Mouse (Mus musculus) thymus, postnatal 10 days (tissue): ENCODE results near the gene Egfl8.
A peak's percentile ranks its signal among the peaks of the same experiment; 100 is the strongest.

Experiments
- DNase-seq, 2 experiments: peaks; one replicate each; pipeline ENCODE4 v3.0.0; 2021; ENCODE audit warnings: low spot score in 2 of 2

Egfl8 gene

DNA sequence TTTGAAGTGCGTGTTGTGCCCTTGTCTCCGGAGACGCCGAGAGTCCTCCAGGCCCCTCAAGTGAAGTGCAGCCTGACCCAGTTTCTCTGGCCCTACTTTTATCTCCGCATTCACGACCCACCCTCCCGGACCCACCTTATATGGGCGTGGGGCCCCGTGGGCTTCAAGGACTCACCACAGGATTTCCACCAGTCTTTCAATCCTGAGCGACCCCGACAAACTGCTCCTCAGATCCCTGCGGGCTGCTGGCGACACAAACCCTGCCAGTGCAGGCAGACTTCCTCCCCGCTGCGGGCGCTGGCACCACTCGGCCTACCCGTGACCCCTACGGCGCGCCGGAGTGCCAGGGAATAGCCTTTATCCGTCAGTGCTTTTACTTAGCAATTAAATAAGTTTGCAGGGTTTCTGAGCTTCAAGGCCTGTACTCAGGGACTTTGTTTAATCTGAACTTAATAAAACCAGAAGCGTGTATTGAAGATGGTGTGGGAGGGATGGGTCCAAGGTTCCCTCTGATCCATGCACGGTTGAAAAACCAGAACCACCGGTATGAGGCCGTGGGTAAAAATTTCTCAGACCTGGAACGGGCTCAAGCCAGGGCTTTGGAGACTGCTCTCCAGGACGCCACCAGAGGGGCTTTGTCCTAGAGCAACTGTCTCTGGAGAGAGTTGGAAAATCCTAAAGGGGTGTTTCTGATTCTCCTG lies 12.3 kb upstream of the Egfl8 start, which contains the start of gene Ppt2:
TSS of gene Ppt2 (minus strand) at position 568 of the 701 bp plus-strand sequence.
- DNase-seq = peak; percentile 60 to 68

DNA sequence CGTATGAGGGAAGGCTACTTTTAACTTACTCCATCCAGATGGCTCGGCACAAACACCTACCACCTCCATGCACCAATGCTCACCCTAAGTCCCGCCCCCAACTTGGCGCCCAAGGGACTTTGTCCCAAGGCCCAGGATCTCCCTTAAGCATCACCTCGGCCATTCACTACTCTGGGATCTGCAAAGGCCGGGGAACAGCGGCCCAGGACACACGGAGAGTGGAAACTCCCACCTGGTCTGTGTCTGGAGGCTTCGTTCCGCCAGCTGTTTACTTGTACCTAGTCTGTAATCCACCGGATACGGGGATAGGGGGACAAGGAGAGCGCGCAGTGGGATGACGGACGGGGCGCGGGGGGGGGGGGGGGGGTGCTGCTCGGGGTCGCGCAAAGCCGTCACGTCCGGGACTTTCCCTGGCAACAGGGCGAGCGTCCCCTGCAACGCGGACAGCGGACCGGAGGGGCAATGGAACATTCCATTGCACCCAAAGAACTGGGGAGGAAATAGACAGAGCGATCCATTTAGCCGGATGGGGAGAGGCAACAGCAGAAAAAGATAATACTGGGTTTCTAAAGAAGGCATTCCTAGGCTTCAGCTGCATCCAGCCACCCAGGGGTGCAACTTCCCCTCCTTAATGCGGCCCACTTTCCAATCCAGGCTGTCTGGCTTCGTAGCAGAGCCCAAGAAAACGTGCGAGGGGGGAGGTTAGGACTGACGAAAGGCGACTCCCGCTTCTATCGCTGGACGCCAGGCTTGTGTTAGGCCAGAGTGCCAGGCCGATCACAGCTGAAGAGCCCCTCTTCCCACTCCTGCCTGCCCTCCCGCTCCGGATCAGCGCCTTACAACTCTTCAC lies 11.5 kb upstream of the Egfl8 start:
- peak; percentile 71 to 79 for DNase-seq

DNA sequence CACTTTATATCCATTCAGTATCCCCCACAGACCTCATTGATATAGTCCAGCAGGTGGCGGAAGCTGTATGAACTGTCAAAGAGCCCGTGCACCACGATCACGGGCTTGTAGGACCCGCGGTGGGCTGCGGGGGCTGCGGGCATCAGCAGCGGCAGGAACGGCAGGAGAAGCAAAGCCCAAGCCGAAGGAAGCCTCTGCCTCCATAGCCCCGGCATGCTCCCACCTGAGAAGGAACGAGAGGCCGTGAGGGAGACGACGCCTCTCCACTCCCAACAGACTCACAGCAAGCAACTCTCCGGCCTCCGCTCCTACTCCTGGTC lies 11.0 kb upstream of the Egfl8 start:
- peak; percentile 44 to 54 for DNase-seq

DNA sequence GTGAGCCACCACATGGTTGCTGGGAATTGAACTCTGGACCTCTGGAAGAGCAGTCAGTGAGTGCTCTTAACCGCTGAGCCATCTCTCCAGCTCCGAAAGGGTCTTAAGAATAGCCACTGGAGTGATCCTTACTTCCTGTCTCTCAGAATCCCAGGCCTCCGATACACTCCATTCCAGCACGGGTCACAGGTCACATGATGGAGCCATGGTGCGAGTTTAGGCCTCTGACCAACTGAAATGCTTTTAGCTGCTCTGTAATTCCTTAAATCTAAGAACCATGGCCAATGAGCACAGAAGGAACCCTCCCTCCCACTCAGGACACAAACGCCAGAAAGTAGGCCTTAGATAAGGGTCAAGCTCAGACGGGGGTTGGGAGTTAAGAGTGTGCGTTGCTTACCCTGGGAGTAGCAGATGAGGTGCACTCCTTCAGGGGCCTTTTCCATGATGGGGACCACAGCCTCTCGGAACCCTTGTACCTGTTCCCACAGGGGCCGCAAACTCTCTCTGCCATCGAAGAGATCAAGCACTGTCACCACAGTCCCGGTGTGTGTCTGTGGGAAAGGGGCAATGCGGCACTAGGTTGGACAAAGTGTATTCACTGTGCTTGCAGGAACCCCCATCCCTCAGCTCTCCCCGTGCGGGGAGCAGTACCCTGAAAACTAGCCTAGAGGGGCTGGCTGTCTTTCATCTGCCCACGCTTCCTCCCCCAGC lies 10.4 kb upstream of the Egfl8 start:
- DNase-seq = no peak

DNA sequence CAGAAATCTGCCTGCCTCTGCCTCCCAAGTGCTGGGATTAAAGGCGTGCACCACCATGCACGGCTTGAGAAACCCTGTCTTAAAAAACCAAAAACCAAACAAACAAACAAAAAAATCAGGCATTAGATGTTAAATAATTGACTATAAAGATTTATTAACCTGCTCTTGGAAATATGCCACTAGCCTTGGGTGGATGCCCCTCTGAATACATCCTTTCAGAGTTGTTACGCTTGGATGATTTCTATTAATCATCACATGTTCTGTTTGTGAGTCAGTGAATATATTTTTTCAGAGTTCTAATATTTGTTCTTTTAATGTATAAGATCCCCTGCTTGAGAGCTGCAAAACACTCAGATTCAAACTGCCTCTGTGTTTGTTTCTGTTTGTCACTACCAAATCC lies 9.2 kb upstream of the Egfl8 start:
- no peak for DNase-seq

- no peak for DNase-seq
Measured at GRCm38 (mm10) chr17:34623161-34623560, 7.4 kb upstream of the Egfl8 start.

DNA sequence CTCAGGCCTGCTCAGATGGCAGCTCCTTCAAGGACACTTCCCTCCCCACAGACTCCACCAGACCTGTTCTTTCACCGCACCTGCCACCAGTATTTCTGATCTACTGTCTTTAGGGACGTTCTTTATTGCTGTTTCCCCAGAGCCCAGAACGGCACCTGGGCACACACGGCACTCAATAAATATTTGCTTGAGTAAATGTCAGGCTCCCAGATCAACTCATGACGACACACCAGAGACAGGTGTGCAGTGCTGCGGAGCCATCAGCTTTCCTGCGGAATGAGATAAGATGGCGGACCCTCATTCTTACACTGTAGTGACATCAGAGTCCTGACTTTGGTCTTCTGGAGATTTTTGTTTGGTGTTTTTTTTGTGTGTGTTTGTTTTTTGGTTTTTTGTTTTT lies 5.2 kb upstream of the Egfl8 start:
- DNase-seq = no peak

GRCm38 (mm10) chr17:34618999-34619398 lies 3.2 kb upstream of the Egfl8 start:
- DNase-seq = peak; percentile 66 to 86

DNA sequence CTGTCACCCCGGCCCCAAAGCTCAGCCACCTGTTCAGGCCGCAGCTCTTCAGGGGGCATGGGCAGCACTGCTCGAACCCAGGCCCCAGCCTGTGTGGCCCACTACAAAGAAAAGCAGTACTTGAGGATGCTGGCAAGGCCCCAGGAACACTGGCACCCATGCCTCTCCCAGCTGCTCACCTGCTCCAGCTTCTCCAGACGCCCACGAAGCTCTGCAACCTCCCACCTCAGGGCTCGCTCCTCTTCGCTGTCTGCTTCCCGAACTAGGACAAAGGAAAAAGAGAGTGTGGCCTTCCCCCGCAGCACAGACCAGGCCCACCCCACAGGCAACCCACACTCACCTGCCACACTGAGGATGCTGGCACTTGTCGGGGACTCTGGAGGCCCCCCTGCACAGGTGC lies 1.9 kb downstream of the Egfl8 start:
- DNase-seq = no peak

- DNase-seq = no peak
Measured at GRCm38 (mm10) chr17:34613054-34613645, 2.6 kb downstream of the Egfl8 start.

DNA sequence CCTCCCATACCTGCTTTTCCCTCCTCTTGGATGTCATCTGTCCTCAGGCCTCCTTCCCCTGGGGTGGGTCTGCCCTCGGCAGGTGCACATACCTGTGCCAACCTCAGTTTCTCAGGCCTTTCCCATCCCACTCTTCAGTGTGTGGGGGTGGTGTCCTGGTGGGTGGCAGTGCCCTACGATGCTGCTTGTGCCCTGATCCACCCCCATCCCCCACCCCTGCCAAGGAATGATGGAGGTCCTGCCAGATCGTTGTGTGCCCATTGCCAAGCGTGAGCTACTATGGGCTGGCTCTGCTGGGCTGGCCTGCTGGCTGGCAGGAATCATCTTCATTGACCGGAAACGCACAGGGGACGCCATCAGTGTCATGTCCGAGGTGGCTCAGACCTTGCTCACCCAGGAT lies 4.7 kb downstream of the Egfl8 start:
- DNase-seq = no peak

DNA sequence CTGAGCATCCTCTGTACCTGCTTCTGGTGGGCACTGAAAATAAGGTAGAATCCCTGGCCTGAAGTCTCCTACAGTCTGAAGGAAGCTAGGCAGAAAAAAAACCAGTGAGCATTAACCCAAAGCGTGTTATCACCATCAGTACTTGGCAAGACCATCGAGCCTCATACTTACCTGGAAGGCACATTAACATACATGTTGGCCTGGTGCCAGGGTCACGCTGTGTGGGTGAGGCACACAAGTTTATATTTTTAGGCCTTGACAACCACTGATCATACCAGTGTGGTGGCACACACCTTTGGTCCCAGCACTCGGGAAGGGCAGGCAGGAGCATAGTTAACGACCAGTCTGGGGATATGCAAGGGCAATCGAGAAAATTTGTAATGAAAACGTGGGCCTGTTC lies 7.8 kb downstream of the Egfl8 start:
- DNase-seq = no peak

- DNase-seq = no peak
Measured at GRCm38 (mm10) chr17:34606186-34607039, 9.4 kb downstream of the Egfl8 start.

- DNase-seq = peak; percentile 94 to 95
Measured at GRCm38 (mm10) chr17:34605609-34606008, 10.2 kb downstream of the Egfl8 start.

DNA sequence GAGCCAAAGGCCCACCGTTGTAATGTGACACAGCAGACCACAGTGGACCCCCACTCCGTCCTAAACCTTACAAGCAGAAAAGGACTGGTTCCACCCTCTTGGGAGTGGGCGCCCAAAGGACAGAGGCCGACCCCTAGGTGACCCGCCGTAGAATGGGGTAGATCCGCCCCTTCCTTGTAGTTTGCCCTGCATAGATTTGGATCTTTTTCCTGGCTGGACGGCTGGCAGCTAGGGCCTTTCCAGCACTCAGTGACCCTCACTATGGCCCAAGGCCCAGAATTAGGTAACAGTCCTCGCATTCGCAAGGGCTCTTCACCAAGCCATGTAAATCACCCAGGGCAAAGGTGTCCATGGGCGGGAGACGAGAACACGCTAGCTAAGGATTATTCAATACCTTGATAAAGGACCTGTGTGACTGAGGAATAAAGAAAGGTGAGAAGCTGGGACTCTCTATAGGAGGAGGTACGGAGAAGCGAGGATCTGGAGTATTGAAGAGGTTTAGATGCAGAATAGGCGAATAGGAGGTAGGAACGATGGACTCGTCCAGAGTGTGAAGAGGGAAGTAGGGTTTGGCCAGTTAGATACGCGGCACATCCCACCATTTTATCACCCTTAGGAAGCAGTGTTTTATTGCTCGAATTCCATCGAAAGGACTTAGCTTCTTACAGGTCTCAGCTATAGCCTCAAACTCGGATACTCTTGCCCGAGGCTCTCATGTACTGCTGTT lies 11.1 kb downstream of the Egfl8 start:
- DNase-seq = no peak

- DNase-seq = peak; percentile 99 to 100
Measured at GRCm38 (mm10) chr17:34604061-34604508, 11.7 kb downstream of the Egfl8 start, which contains the start of gene Agpat1. Agpat1 (plus strand) TSS chr17:34604262.

DNA sequence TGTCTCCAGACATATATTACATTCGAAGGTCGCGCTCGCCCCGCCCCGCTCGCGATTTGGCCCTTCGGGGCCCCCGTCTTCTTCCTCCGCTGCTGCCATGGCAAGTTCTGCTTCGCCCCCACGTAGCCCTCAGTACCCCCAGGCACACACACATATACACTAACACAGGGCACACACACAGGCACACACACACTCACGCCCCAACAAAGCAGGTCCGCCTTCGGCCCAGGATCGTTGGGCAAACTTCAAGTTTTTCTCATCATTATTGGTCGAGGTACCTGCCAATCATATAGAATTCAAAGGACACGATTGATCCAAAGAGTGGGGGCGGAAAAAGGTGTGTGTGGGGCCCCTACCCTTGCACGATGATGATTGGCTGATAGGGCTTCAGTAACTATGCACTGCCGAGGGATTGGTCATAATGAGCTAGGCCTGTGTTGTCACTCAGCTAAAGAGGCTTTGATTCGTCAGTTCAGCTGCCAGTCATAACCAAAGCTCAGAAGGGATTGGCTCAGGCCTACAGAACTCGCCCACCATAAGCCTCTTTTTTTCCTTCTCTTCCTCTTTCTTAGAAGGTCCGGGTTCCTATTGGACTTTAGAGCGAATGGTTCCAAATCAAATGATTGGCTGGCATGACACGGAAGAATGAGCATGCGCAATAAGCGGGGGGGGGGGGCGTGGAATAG lies 12.3 kb downstream of the Egfl8 start, which contains the start of gene Rnf5:
TSS of gene Rnf5 (minus strand) at position 316 of the 686 bp plus-strand sequence.
- peak; percentile 98 to 99 for DNase-seq

- DNase-seq = no peak
Measured at GRCm38 (mm10) chr17:34601796-34602195, 14.0 kb downstream of the Egfl8 start.

- no peak for DNase-seq
Measured at GRCm38 (mm10) chr17:34599891-34600290, 15.9 kb downstream of the Egfl8 start.
